Mouse (Mus musculus) G1E (cell line): ENCODE results near the gene Tmem50b. TPM values are rescaled to one million over a fixed set of nuclear protein-coding genes. Genes with fewer than 3 reads are reported as not detected.

Experiments used
- ATAC-seq: 2 replicates; pipeline ENCODE4 v1.8.0; 2016; ENCODE audit warnings: mild to moderate bottlenecking; ENCODE audit not compliant: insufficient number of reproducible peaks, poor library complexity, low FRiP score, severe bottlenecking; ENCODE audit errors: extremely low read depth
- DNase-seq: peaks from one replicate; pipeline ENCODE4 v3.0.0; 2012; ENCODE audit warnings: low spot score
- H3K27me3 ChIP-seq: 2 replicates; pipeline ENCODE4 v1.6.1; 2012; ENCODE audit warnings: mild to moderate bottlenecking, low read length, inconsistent platforms; ENCODE audit not compliant: insufficient read depth
- H3K36me3 ChIP-seq: replicated peaks from 2 replicates; pipeline ENCODE3; 2012; ENCODE audit warnings: mild to moderate bottlenecking, inconsistent platforms
- H3K4me1 ChIP-seq: 2 replicates; pipeline ENCODE4 v1.6.1; 2012; ENCODE audit warnings: low read depth, low read length, inconsistent platforms, mixed read lengths; ENCODE audit not compliant: insufficient read depth
- H3K4me3 ChIP-seq: 2 replicates; pipeline ENCODE4 v1.5.1; 2012; ENCODE audit warnings: low read depth, mild to moderate bottlenecking, inconsistent platforms, low read length, moderate library complexity, mixed read lengths
- H3K9me3 ChIP-seq: replicated peaks from 2 replicates; pipeline ENCODE4 v1.6.1; 2012; ENCODE audit warnings: inconsistent platforms
- CTCF ChIP-seq: IDR thresholded peaks from 2 replicates; pipeline ENCODE4 v1.5.1; 2012; ENCODE audit warnings: low read depth, low read length, inconsistent platforms, mixed read lengths
- GATA1 ChIP-seq: IDR thresholded peaks from 2 replicates; pipeline ENCODE4 v1.6.1; 2012; ENCODE audit warnings: borderline replicate concordance, low read length, inconsistent platforms, mixed read lengths
- GATA2 ChIP-seq: IDR thresholded peaks from 2 replicates; pipeline ENCODE4 v1.6.1; 2012; ENCODE audit warnings: low read depth, low read length, inconsistent platforms, borderline replicate concordance
- POLR2AphosphoS5 ChIP-seq: IDR thresholded peaks from 2 replicates; pipeline ENCODE4 v1.6.1; 2012; ENCODE audit warnings: low read depth, low read length, inconsistent platforms; ENCODE audit not compliant: insufficient replicate concordance
- TAL1 ChIP-seq: conservative IDR thresholded peaks from 2 replicates; pipeline ENCODE4 v1.6.1; 2012; ENCODE audit warnings: low read depth, low read length, inconsistent platforms, mixed read lengths
- polyA plus RNA-seq: library from polyadenylated mRNA; stranded (reverse); fragments of >175 nt; gene quantifications from 2 replicates; pipeline ENCODE4 v1.2.3, GENCODE M21; 2012
- total RNA-seq, 2 experiments: library from RNA; stranded (forward) in 1 of 2; stranded (reverse) in 1 of 2; fragments of 200-1000 nt in 1 of 2; fragments of >200 nt in 1 of 2; fragmentation: Nextera tagmentation in 1 of 2; gene quantifications; 2 replicates each; pipeline ENCODE4 v1.2.3; 2014 to 2017

Gene Tmem50b
- total and polyA plus RNA-seq, 3 experiments, result 1.8 to 25.1 (median 19.7) TPM

- H3K9me3 ChIP-seq, result no peaks in the 10 kb centered on the region
- no peak overlapping the region for H3K4me3 ChIP-seq
- no peak for DNase-seq
- peaks cover under 1% of the 10 kb centered on the region; the same call in 1 of the 2 replicates for H3K4me1 ChIP-seq
- H3K36me3 ChIP-seq, result peaks cover 97% of the 10 kb centered on the region
- ATAC-seq, result no peak
- no peak for TF ChIP-seq GATA1
- TF ChIP-seq POLR2AphosphoS5, result no peak; the same call in 1 of the 2 replicates
- TF ChIP-seq TAL1, result no peak
- no peak for TF ChIP-seq GATA2
- TF ChIP-seq CTCF, result no peak
- H3K27me3 ChIP-seq, result no peaks in the 10 kb centered on the region
Observed at GRCm38 (mm10) chr16:91627831-91628230, 30.2 kb upstream of the Tmem50b start.

DNA sequence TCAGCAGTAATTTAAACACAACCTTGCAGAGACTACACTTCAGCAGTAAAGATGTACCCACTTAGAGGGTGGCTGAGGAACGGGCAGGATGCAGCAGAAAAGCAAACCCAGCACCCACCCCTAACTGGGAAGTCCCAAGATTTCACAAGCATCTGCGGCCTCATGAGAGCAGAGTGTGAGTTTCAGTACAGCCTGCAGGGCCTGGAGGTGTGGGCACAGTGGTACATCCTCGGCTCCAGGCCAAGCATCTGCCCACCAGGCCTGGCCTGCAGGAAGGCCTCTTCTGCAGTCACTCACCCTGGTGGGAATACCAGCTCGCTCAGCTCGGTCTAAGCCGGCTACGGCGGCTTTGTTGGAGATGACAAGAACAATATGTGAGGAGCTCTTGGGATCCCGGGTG, 25.5 kb upstream of the Tmem50b start:
- Histone ChIP-seq H3K36me3 (peaks cover 89% of the 10 kb centered on the region), H3K4me1 (peaks cover 19% of the 10 kb centered on the region), H3K4me3 (no peak overlapping the region), H3K9me3 (no peaks in the 10 kb centered on the region), H3K27me3 (no peaks in the 10 kb centered on the region)
- DNase-seq (no peak), ATAC-seq (no peak)
- no peak for TF ChIP-seq TAL1
- no peak for TF ChIP-seq GATA1
- no peak for TF ChIP-seq GATA2
- no peak for TF ChIP-seq CTCF
- no peak for TF ChIP-seq POLR2AphosphoS5

GRCm38 (mm10) chr16:91620991-91621390, 23.4 kb upstream of the Tmem50b start:
- no peak for ATAC-seq
- Histone ChIP-seq H3K4me1 (peaks cover 21% of the 10 kb centered on the region), H3K36me3 (peaks cover 74% of the 10 kb centered on the region), H3K27me3 (no peaks in the 10 kb centered on the region), H3K4me3 (no peak overlapping the region), H3K9me3 (no peaks in the 10 kb centered on the region)
- DNase-seq, result no peak
- no peak for TF ChIP-seq POLR2AphosphoS5
- TF ChIP-seq TAL1, result no peak
- TF ChIP-seq CTCF, result no peak
- TF ChIP-seq GATA1, result no peak
- no peak for TF ChIP-seq GATA2

DNA sequence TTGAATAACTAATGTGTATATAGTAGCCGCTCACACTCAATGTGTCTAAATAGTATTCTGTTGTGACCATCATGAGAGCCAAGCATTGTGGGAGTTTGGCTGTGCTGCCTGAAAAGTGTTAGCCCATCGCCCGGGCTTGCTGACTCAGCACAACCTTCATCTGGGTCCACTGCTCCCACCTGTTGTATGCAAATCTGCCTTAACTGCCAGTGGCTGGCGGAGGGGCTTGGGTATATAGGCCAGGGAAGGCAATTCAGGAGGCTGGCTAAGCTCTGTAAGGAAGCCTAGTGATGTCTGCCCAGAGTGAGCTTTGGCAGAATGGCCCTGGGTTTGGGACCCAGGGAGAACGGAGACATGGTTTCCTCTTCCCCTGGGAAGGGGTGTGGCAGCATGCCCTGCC, 22.6 kb upstream of the Tmem50b start:
- ATAC-seq, result no peak
- Histone ChIP-seq H3K9me3 (no peaks in the 10 kb centered on the region), H3K27me3 (no peaks in the 10 kb centered on the region; the same call in 1 of the 2 replicates), H3K4me1 (peaks cover 21% of the 10 kb centered on the region), H3K4me3 (no peak overlapping the region), H3K36me3 (peaks cover 66% of the 10 kb centered on the region)
- TF ChIP-seq GATA2 (no peak), GATA1 (no peak), CTCF (no peak), TAL1 (no peak), POLR2AphosphoS5 (no peak)
- DNase-seq, result no peak

GRCm38 (mm10) chr16:91618511-91619501, 21.2 kb upstream of the Tmem50b start, which contains the start of gene Dnajc28:
TSS of gene Dnajc28 (minus strand) at chr16:91619026.
- Histone ChIP-seq H3K4me3 (peak within 1 kb of the TSS; percentile 74), H3K27me3 (no peaks in the 10 kb centered on the region; the same call in 1 of the 2 replicates), H3K36me3 (peaks cover 52% of the 10 kb centered on the region), H3K9me3 (no peaks in the 10 kb centered on the region), H3K4me1 (peaks cover 21% of the 10 kb centered on the region)
- DNase-seq (peak; percentile 81), ATAC-seq (peak; percentile 83)
- TF ChIP-seq POLR2AphosphoS5 (peak; percentile 58; the same call in 1 of the 2 replicates), GATA1 (no peak)

GRCm38 (mm10) chr16:91614552-91614951, 17.0 kb upstream of the Tmem50b start:
- no peak for ATAC-seq
- Histone ChIP-seq H3K9me3 (no peaks in the 10 kb centered on the region), H3K27me3 (peaks cover 18% of the 10 kb centered on the region; the same call in 1 of the 2 replicates), H3K4me1 (peaks cover 20% of the 10 kb centered on the region), H3K36me3 (peaks cover 10% of the 10 kb centered on the region), H3K4me3 (no peak overlapping the region)
- no peak for DNase-seq
- no peak for TF ChIP-seq GATA2
- TF ChIP-seq POLR2AphosphoS5, result no peak
